In genomic region chr17:35064951-35065947, GRCm38 (mm10) we compare ENCODE assay signal across 8 mouse cellular contexts. TPM values are rescaled to one million over a fixed set of nuclear protein-coding genes. Genes with fewer than 3 reads are reported as not detected.
DNase-seq lines count a peak whose midpoint lies in the region; ATAC-seq and TF ChIP-seq lines count a peak whose summit lies in the region.

TSS of gene Ly6g6c (plus strand) at chr17:35065388.

- H3K36me3 ChIP-seq in embryonic facial prominence, embryonic 10.5 days (replicated peaks) = peaks cover 34% of the 10 kb centered on the region
- H3K36me3 ChIP-seq in heart, embryonic 15.5 days = peaks cover 13% of the 10 kb centered on the region; the same call in 1 of the 2 replicates

- DNase-seq in heart, adult 18-20 months = peak; percentile 60 to 71
- no peak for DNase-seq in heart, postnatal 25 days (ENCODE audit: low spot score)
- peak; percentile 78 for DNase-seq in embryonic facial prominence, embryonic 10.5 days (ENCODE audit: low spot score)
- peak; percentile 77 to 88 for DNase-seq in kidney, postnatal 25 days
- DNase-seq in testis, postnatal 10 days (ENCODE audit: low spot score) = peak; percentile 79
- DNase-seq in left cerebral cortex, adult 2 months (ENCODE audit: extremely low spot score in 1 of 2, low spot score in 2 of 2) = no peak

- peaks cover 65% of the 10 kb centered on the region for H3K27me3 ChIP-seq in embryonic facial prominence, embryonic 10.5 days (replicated peaks; ENCODE audit: low read depth, poor library complexity, severe bottlenecking)
- peaks cover 51% of the 10 kb centered on the region for H3K27me3 ChIP-seq in heart, embryonic 15.5 days

- no peak; the same call in 1 of the 2 replicates for ATAC-seq in heart, embryonic 15.5 days (replicated peaks; ENCODE audit: insufficient number of reproducible peaks, insufficient read depth, low FRiP score, low read depth)
- peak; percentile 76 for ATAC-seq in megakaryocyte, adult 5-6 weeks (ENCODE audit: poor library complexity, severe bottlenecking)

- TF ChIP-seq CTCF in left cerebral cortex, adult 2 months (IDR thresholded peaks at IDR 0.05) = no peak

- H3K27ac ChIP-seq in embryonic facial prominence, embryonic 10.5 days (replicated peaks) = peak within 1 kb of the TSS; percentile 70
- 0 out of 2 replicates have a peak within 1 kb of the TSS, but pooled peaks have one; percentile 34 for H3K27ac ChIP-seq in heart, embryonic 15.5 days
- no peak within 1 kb of the TSS for H3K27ac ChIP-seq in left cerebral cortex, adult 2 months

- H3K4me2 ChIP-seq in heart, embryonic 15.5 days = peak within 1 kb of the TSS; percentile 78

- H3K4me1 ChIP-seq in embryonic facial prominence, embryonic 10.5 days = peaks cover 39% of the 10 kb centered on the region
- peaks cover 30% of the 10 kb centered on the region for H3K4me1 ChIP-seq in heart, embryonic 15.5 days (replicated peaks)

- no peaks in the 10 kb centered on the region for H3K9me3 ChIP-seq in embryonic facial prominence, embryonic 10.5 days
- no peaks in the 10 kb centered on the region for H3K9me3 ChIP-seq in heart, embryonic 15.5 days (replicated peaks)

- H3K4me3 ChIP-seq in embryonic facial prominence, embryonic 10.5 days = peak within 1 kb of the TSS; percentile 58
- H3K4me3 ChIP-seq in heart, embryonic 15.5 days = peak within 1 kb of the TSS; percentile 47
- no peak within 1 kb of the TSS for H3K4me3 ChIP-seq in left cerebral cortex, adult 2 months

- WGBS in embryonic facial prominence, embryonic 10.5 days = 1% methylated on average over 48 of the region's 48 CpGs
- WGBS in heart, embryonic 15.5 days = 3% methylated on average over 48 of the region's 48 CpGs

- intact Hi-C loops in heart, postnatal 25 days (cut with DNase I) = no loop called here
- intact Hi-C loops in left cerebral cortex, adult 2 months (cut with DNase I) = no loop called here

- H3K9ac ChIP-seq in heart, embryonic 15.5 days = peak within 1 kb of the TSS; percentile 34

RNA-seq across cellular contexts. Expression of gene Ly6g6c, which starts in this region (rescaled TPM):
- not detected for total RNA-seq in heart, adult 18-20 months (2021)
- not detected for total RNA-seq in heart, postnatal 25 days (2021)
- polyA plus RNA-seq in embryonic facial prominence, embryonic 10.5 days (2016; fragmentation: Nextera tagmentation; extraction: Ambion mirVana) = 0.31 and 0.35 TPM in 2 replicates
- polyA plus RNA-seq in heart, embryonic 15.5 days (2015; fragmentation: Nextera tagmentation; extraction: Ambion mirVana) = 0.14 TPM in 1 of 2 replicates, not detected in the other
- not detected in 2 replicates for total RNA-seq in megakaryocyte, adult 5-6 weeks (2015)
- total RNA-seq in megakaryocyte, adult 5-6 weeks (2017) = not detected in 2 replicates
- not detected for total RNA-seq in left cerebral cortex, adult 2 months (2021)

Comparison
In these comparisons a context has a peak if more than half of its experiments do, and no peak if none do; other contexts are left out.
1. Peak in DNase-seq in heart, adult 18-20 months; RNA of the gene not detected or under 1 TPM.
2. Peak in DNase-seq, H3K4me3 ChIP-seq and H3K27ac ChIP-seq in embryonic facial prominence, embryonic 10.5 days; RNA of the gene not detected or under 1 TPM.
3. Peak in ATAC-seq in megakaryocyte, adult 5-6 weeks; RNA of the gene not detected or under 1 TPM.
4. DNase-seq: peak in kidney, postnatal 25 days (2 of 2) and testis, postnatal 10 days (single experiment); none in heart, postnatal 25 days (single experiment) and left cerebral cortex, adult 2 months (0 of 2).